Mouse (Mus musculus) adrenal gland, postnatal 36 days (tissue): Measurements from ENCODE around the gene Bean1. TPM values are rescaled to one million over a fixed set of nuclear protein-coding genes. Genes with fewer than 3 reads are reported as not detected.
"Not testable (repeated sequence)": the region's sequence is repeated elsewhere in the genome, so short reads cannot be mapped to it uniquely, and the experiment has no call there.

Experiments
- DNase-seq, 2 experiments: peaks; one replicate each; pipeline ENCODE4 v3.0.0; 2021; ENCODE audit warnings: mixed read lengths in 1 of 2
- total RNA-seq, 2 experiments: library from RNA; stranded (reverse); gene quantifications; 2 replicates each; pipeline ENCODE4 v1.2.3; 2021

The Bean1 gene
- total RNA-seq, 2 experiments from 2014 or later = 5.3 to 20.8 TPM

DNA sequence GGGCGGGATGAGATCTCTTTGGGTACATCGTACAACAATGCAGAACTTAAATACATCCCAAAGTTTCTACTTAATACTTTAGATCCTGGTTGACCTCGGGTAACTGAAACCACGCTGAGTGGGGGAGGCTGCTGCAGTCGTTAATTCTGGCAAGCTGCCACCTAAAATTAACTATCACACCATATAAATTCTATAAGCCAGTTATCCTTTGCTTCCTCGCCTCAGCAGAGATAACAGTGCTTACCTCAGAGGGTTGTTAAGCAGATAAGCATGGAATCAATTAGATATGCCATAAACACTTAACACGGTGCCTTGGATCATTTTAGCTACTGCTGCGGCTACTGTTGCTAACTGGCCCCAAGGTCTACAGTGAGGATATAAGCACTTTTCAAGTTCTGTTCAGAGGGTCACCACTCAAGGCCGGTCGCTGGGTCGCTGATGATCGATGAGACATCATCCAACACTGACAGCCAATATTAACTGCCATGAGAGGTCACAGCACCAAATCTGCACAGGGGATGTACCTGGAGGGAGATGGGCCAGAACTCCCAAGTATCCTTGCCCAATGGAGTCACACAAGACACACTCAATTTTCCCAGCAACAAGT lies 71.9 kb downstream of the Bean1 start:
- DNase-seq = no peak

DNA sequence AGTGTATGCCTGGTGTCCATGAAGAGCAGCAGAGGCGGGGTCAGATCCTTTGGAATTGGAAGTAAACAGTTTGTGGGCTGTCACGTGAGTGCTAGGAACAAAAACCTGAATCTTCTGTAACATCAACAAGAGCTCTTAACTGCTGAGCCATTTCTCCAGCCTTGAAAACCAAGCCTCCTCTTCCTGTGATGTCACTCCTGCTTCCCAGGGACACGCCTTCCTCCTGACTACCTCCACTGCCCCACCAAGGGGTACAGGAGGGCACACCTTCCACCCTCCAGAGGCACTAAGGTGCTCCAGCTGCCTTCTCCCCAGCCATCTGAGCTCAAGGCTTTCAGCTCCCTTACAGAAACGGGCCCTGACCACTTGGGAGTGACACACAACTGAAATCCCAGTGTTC lies 76.4 kb downstream of the Bean1 start:
- DNase-seq = no peak

DNA sequence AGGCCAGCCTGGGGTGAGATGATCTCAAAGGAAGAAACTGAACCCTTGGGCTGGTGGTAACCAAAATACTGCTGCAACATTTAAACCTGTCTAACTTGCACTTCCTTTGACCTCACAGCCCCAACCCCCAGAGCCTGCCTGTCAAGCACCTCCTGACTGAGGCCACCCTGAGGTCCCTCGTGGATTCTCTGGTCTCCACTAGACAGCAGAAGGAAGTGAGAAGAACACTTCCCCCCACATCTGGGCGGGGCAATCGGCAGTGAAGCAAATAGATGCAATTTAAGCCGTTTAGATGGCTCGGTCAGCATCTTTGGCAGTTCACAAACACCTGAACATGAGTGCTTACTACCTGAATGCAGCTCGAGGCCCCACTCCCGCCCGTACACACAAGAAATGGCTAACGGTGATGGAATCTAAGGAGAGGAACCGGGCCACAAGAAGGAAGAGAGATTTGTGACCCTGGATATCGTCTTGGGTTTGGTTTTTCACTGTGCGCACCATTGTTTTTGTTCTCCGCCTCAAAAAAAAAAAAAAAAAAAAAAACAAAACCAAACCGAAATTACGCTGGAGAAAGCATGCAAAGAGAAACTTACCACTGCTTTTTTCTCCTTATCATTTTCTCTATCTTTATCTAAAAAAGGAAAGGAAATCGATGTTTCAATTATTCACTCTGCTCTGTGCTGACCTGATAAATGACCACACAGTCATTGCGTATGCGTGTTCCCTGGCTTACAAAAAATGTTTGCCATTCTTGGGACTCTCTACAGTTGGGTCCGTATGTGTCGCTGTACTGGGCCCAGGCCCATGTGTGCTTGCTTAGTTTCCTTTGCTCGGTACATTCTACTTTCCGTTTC lies 77.0 kb downstream of the Bean1 start:
- peak in 1 of 2 experiments; percentile 48 for DNase-seq

GRCm38 (mm10) chr8:104247908-104248275 lies 77.7 kb downstream of the Bean1 start:
- no peak for DNase-seq

- peak; percentile 85 to 90 for DNase-seq
These were observed 78.0 kb downstream of the Bean1 start, which contains the start of gene Tk2 for GRCm38 (mm10) chr8:104248276-104248675. Tk2 (minus strand) TSS chr8:104248558.

GRCm38 (mm10) chr8:104249442-104249996 lies 79.3 kb downstream of the Bean1 start:
- no peak for DNase-seq

GRCm38 (mm10) chr8:104250439-104251367 lies 80.5 kb downstream of the Bean1 start, which contains the start of gene Cklf:
Cklf (plus strand) TSS chr8:104250861.
- DNase-seq = peak; percentile 90 to 94

- peak in 1 of 2 experiments; percentile 39 for DNase-seq
These were observed 81.2 kb downstream of the Bean1 start for GRCm38 (mm10) chr8:104251461-104251860.

GRCm38 (mm10) chr8:104253016-104253415 lies 82.8 kb downstream of the Bean1 start:
- DNase-seq = peak; percentile 41 to 60

GRCm38 (mm10) chr8:104261802-104262201 lies 91.6 kb downstream of the Bean1 start:
- DNase-seq = not testable (repeated sequence)

DNA sequence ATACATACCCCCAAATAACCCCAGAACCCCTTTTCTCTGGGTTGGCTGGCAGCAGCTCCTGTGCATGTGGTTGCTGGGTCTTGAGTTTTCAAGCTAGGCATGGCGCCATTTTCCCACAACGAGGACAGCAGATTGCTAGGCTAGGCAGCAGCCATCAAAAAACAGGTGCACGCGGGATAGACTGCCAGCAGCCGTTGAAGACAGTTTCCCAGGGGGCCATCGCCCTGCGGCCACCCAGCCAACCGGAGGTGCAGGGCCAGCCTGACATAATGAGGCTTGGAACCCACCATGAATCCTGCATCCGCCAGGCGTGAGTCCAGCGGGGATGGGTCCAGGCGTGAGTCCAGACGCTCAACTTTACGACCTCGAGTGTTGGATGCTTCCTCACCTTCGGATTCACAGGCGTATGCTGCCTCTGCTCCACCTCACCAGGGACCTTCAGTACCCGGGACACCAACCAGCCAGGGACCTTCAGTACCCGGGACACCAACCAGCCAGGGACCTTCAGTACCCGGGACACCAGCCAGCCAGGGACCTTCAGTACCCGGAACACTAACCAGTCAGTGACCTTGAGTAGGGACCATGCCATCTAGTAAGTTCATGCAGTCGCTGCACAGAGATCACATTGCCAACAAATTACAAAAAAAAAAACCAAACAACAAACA lies 94.2 kb downstream of the Bean1 start:
- DNase-seq = peak; percentile 52 to 61

- no peak for DNase-seq
These were observed 98.1 kb downstream of the Bean1 start for GRCm38 (mm10) chr8:104268368-104268767.

Other genes starting within 250 kb of the Bean1 start
- gene Cdh5, start 68.8 kb upstream of the Bean1 start, total RNA-seq = 10 to 100 TPM; 44.1 to 61.4 TPM
- 10 to 100 TPM; 79.2 to 80.0 TPM for gene Tk2, start 78.1 kb downstream of the Bean1 start, total RNA-seq
- 100 to 1,000 TPM in 1 of 2 experiments, 10 to 100 TPM in 1; 86.6 to 187 TPM for gene Cklf, start 80.4 kb downstream of the Bean1 start, total RNA-seq
- gene Cmtm2a, start 122.7 kb downstream of the Bean1 start, total RNA-seq = under 1 TPM; 0.89 to 0.92 TPM
- not detected for gene Gm45711, start 139.6 kb downstream of the Bean1 start, total RNA-seq
- gene Cmtm1, start 139.7 kb downstream of the Bean1 start, total RNA-seq = not detected
- not detected for gene Gm11020, start 151.1 kb downstream of the Bean1 start, total RNA-seq
- under 1 TPM in 1 of 2 experiments, not detected in 1; 0.46 TPM for gene Cmtm2b, start 151.8 kb downstream of the Bean1 start, total RNA-seq
- 100 to 1,000 TPM in 1 of 2 experiments, 10 to 100 TPM in 1; 65.8 to 153 TPM for gene Cmtm3, start 169.0 kb downstream of the Bean1 start, total RNA-seq
- 10 to 100 TPM; 47.7 to 60.9 TPM for gene Cmtm4, start 225.4 kb downstream of the Bean1 start, total RNA-seq